ENCODE assay signal across 21 mouse cellular contexts in the genomic region with DNA sequence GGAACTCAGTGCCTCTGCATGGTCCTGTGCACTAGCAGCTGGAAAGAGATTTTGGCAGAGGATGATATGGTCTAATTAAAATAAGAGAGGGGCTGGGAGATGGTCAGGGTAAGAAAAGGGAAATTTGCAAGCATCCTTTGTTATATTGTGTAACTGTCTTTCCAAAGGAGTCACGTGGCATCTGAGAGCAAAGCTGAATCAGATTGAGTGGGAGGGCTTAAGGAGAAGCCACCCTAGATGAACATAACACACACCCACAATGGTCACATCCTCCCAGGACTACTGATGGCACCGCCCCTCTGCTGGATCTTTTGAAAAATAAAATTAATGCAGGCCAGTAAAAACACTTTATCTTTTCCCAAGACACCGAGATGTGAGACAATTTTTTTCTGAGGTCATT.
DNase-seq lines count a peak whose midpoint lies in the region; ATAC-seq and TF ChIP-seq lines count a peak whose summit lies in the region.
"Had no signal": no experiment of that assay in that cellular context is flagged by ENCODE, and none has a peak within 500 bp of the region (broad histone marks: within the 10 kb centered on the region; RNA-seq: fewer than 3 reads in every experiment).

No protein-coding gene starts in this region.

- no peak overlapping the region for H3K4me3 ChIP-seq in forebrain, embryonic 12.5 days (replicated peaks)
- no peak overlapping the region for H3K4me3 ChIP-seq in forebrain, embryonic 10.5 days
- H3K4me3 ChIP-seq in neural tube, embryonic 11.5 days (ENCODE audit: low read depth, low read length) = no peak overlapping the region
- no peak overlapping the region for H3K4me3 ChIP-seq in hindbrain, embryonic 12.5 days
- H3K4me3 ChIP-seq in neural tube, embryonic 13.5 days = no peak overlapping the region
- no peak overlapping the region for H3K4me3 ChIP-seq in intestine, postnatal 0 days (ENCODE audit: low read depth, low read length)
- H3K4me3 ChIP-seq: heart, embryonic 12.5 days; limb, embryonic 12.5 days; liver, embryonic 13.5 days; myocyte had no signal

- no peak overlapping the region for H3K4me2 ChIP-seq in forebrain, embryonic 12.5 days
- H3K4me2 ChIP-seq in neural tube, embryonic 11.5 days (ENCODE audit: low read depth) = no peak overlapping the region
- no peak overlapping the region for H3K4me2 ChIP-seq in hindbrain, embryonic 12.5 days (replicated peaks)
- H3K4me2 ChIP-seq in neural tube, embryonic 13.5 days = no peak overlapping the region
- no peak overlapping the region for H3K4me2 ChIP-seq in intestine, postnatal 0 days (replicated peaks; ENCODE audit: low read depth)
- H3K4me2 ChIP-seq: heart, embryonic 12.5 days; limb, embryonic 12.5 days; liver, embryonic 13.5 days; lung, embryonic 14.5 days had no signal

- no peak overlapping the region for H3K9ac ChIP-seq in forebrain, embryonic 12.5 days
- H3K9ac ChIP-seq in neural tube, embryonic 11.5 days (ENCODE audit: low read length) = no peak overlapping the region
- no peak overlapping the region for H3K9ac ChIP-seq in hindbrain, embryonic 12.5 days
- no peak overlapping the region for H3K9ac ChIP-seq in neural tube, embryonic 13.5 days
- H3K9ac ChIP-seq in intestine, postnatal 0 days (ENCODE audit: low read depth, low read length) = no peak overlapping the region
- H3K9ac ChIP-seq: heart, embryonic 12.5 days; limb, embryonic 12.5 days; liver, embryonic 13.5 days; lung, embryonic 14.5 days had no signal

- WGBS in forebrain, embryonic 12.5 days = 70% methylated on average over 3 of the region's 3 CpGs
- WGBS in forebrain, embryonic 10.5 days = 77% methylated on average over 3 of the region's 3 CpGs
- WGBS in neural tube, embryonic 11.5 days = 46% methylated on average over 3 of the region's 3 CpGs
- WGBS in hindbrain, embryonic 12.5 days = 33% methylated on average over 3 of the region's 3 CpGs
- 41% methylated on average over 3 of the region's 3 CpGs for WGBS in neural tube, embryonic 13.5 days
- 51% methylated on average over 3 of the region's 3 CpGs for WGBS in intestine, postnatal 0 days

- no peaks in the 10 kb centered on the region for H3K9me3 ChIP-seq in forebrain, embryonic 12.5 days
- no peaks in the 10 kb centered on the region for H3K9me3 ChIP-seq in forebrain, embryonic 10.5 days
- H3K9me3 ChIP-seq in neural tube, embryonic 11.5 days (ENCODE audit: control insufficient read depth, low read length) = no peaks in the 10 kb centered on the region
- H3K9me3 ChIP-seq in hindbrain, embryonic 12.5 days (replicated peaks) = no peaks in the 10 kb centered on the region
- no peaks in the 10 kb centered on the region for H3K9me3 ChIP-seq in neural tube, embryonic 13.5 days
- H3K9me3 ChIP-seq in intestine, postnatal 0 days (ENCODE audit: control insufficient read depth) = no peaks in the 10 kb centered on the region
- H3K9me3 ChIP-seq: heart, embryonic 12.5 days; limb, embryonic 12.5 days; liver, embryonic 13.5 days had no signal

- no peak overlapping the region for H3K27ac ChIP-seq in forebrain, embryonic 12.5 days
- H3K27ac ChIP-seq in forebrain, embryonic 10.5 days = no peak overlapping the region
- H3K27ac ChIP-seq in neural tube, embryonic 11.5 days (ENCODE audit: low read depth, low read length) = no peak overlapping the region
- H3K27ac ChIP-seq in hindbrain, embryonic 12.5 days = 0 out of 2 replicates have a peak overlapping the region, but pooled peaks have one; percentile 48
- H3K27ac ChIP-seq in neural tube, embryonic 13.5 days (replicated peaks) = no peak overlapping the region
- H3K27ac ChIP-seq in intestine, postnatal 0 days (ENCODE audit: low read depth, low read length) = no peak overlapping the region
- H3K27ac ChIP-seq: limb, embryonic 12.5 days; liver, embryonic 13.5 days had no signal

- ATAC-seq in forebrain, embryonic 12.5 days (ENCODE audit: low FRiP score) = 0 out of 2 replicates have a peak, but pooled peaks have one; percentile 44
- peak; percentile 53 for ATAC-seq in neural tube, embryonic 11.5 days (ENCODE audit: insufficient read depth, low FRiP score, low TSS enrichment)
- peak; percentile 75 for ATAC-seq in hindbrain, embryonic 12.5 days (ENCODE audit: low FRiP score)
- 0 out of 2 replicates have a peak, but pooled peaks have one; percentile 62 for ATAC-seq in neural tube, embryonic 13.5 days (ENCODE audit: low read depth)
- no peak for ATAC-seq in monocyte, adult 5-6 weeks (replicated peaks; ENCODE audit: insufficient number of reproducible peaks, low FRiP score, low TSS enrichment, poor library complexity, severe bottlenecking)
- ATAC-seq in intestine, postnatal 0 days = no peak
- ATAC-seq: inflammation-experienced regulatory T-cells, adult 6 months had no signal

- DNase-seq in forebrain, embryonic 10.5 days (ENCODE audit: extremely low spot score, low spot score) = no peak
- peak; percentile 12 for DNase-seq in neural tube, embryonic 11.5 days (ENCODE audit: low spot score)
- DNase-seq in neural tube, embryonic 10.5 days (ENCODE audit: extremely low spot score, low spot score) = no peak
- DNase-seq: adrenal gland, postnatal 36 days; cerebellum, adult 18-20 months; cerebellum, postnatal 36 days; heart, postnatal 14 days; kidney, adult 9 months; kidney, postnatal 36 days; liver, embryonic 13.5 days; lung, embryonic 14.5 days; thymus, postnatal 25 days had no signal

- TF ChIP-seq CTCF in intestine, postnatal 0 days (IDR thresholded peaks at IDR 0.05; ENCODE audit: low read depth) = no peak

- H3K36me3 ChIP-seq in forebrain, embryonic 12.5 days (replicated peaks) = no peaks in the 10 kb centered on the region
- H3K36me3 ChIP-seq in forebrain, embryonic 10.5 days (replicated peaks) = no peaks in the 10 kb centered on the region
- H3K36me3 ChIP-seq in neural tube, embryonic 11.5 days (ENCODE audit: control insufficient read depth, insufficient read depth, low read length) = no peaks in the 10 kb centered on the region
- H3K36me3 ChIP-seq in hindbrain, embryonic 12.5 days = no peaks in the 10 kb centered on the region
- no peaks in the 10 kb centered on the region for H3K36me3 ChIP-seq in neural tube, embryonic 13.5 days
- no peaks in the 10 kb centered on the region for H3K36me3 ChIP-seq in intestine, postnatal 0 days (ENCODE audit: control insufficient read depth, insufficient read depth)
- H3K36me3 ChIP-seq: heart, embryonic 12.5 days; limb, embryonic 12.5 days; liver, embryonic 13.5 days had no signal

- H3K4me1 ChIP-seq in forebrain, embryonic 12.5 days = 0 out of 2 replicates have a peak, but pooled peaks cover 5% of the 10 kb centered on the region
- H3K4me1 ChIP-seq in forebrain, embryonic 10.5 days = 0 out of 2 replicates have a peak, but pooled peaks cover 4% of the 10 kb centered on the region
- 0 out of 2 replicates have a peak, but pooled peaks cover 6% of the 10 kb centered on the region for H3K4me1 ChIP-seq in neural tube, embryonic 11.5 days (ENCODE audit: control insufficient read depth, insufficient read depth, low read length)
- peaks cover 12% of the 10 kb centered on the region for H3K4me1 ChIP-seq in hindbrain, embryonic 12.5 days
- peaks cover 10% of the 10 kb centered on the region for H3K4me1 ChIP-seq in neural tube, embryonic 13.5 days (replicated peaks)
- no peaks in the 10 kb centered on the region for H3K4me1 ChIP-seq in intestine, postnatal 0 days (replicated peaks; ENCODE audit: control insufficient read depth, insufficient read depth, low read length)
- H3K4me1 ChIP-seq: heart, embryonic 12.5 days; limb, embryonic 12.5 days; liver, embryonic 13.5 days had no signal

- H3K27me3 ChIP-seq in forebrain, embryonic 12.5 days = no peaks in the 10 kb centered on the region
- no peaks in the 10 kb centered on the region for H3K27me3 ChIP-seq in forebrain, embryonic 10.5 days (ENCODE audit: poor library complexity, severe bottlenecking)
- H3K27me3 ChIP-seq in neural tube, embryonic 11.5 days (ENCODE audit: control insufficient read depth, insufficient read depth, low read length) = no peaks in the 10 kb centered on the region
- no peaks in the 10 kb centered on the region for H3K27me3 ChIP-seq in hindbrain, embryonic 12.5 days
- H3K27me3 ChIP-seq in neural tube, embryonic 13.5 days = no peaks in the 10 kb centered on the region
- H3K27me3 ChIP-seq in intestine, postnatal 0 days (replicated peaks; ENCODE audit: control insufficient read depth, insufficient read depth, low read length) = no peaks in the 10 kb centered on the region
- H3K27me3 ChIP-seq: heart, embryonic 12.5 days; limb, embryonic 12.5 days; liver, embryonic 13.5 days had no signal

Comparison
In these comparisons a context has a peak if more than half of its experiments do, and no peak if none do; other contexts are left out.
1. ATAC-seq: peak in forebrain, embryonic 12.5 days (single experiment), neural tube, embryonic 11.5 days (single experiment), hindbrain, embryonic 12.5 days (single experiment) and neural tube, embryonic 13.5 days (single experiment); none in monocyte, adult 5-6 weeks (single experiment) and intestine, postnatal 0 days (single experiment).